10 mouse cellular contexts compared by ENCODE assay signal in genomic region chr10:43247994-43248393, GRCm38 (mm10). TPM values are rescaled to one million over a fixed set of nuclear protein-coding genes. Genes with fewer than 3 reads are reported as not detected.
DNase-seq lines count a peak whose midpoint lies in the region; ATAC-seq and TF ChIP-seq lines count a peak whose summit lies in the region.
"Had no signal": no experiment of that assay in that cellular context is flagged by ENCODE, and none has a peak within 500 bp of the region (broad histone marks: within the 10 kb centered on the region; RNA-seq: fewer than 3 reads in every experiment).

No protein-coding gene starts in this region.

- no peak overlapping the region for H3K9ac ChIP-seq in heart, embryonic 15.5 days
- no peak overlapping the region for H3K9ac ChIP-seq in lung, postnatal 0 days (replicated peaks; ENCODE audit: low read depth)
- H3K9ac ChIP-seq in stomach, embryonic 15.5 days, result no peak overlapping the region
- H3K9ac ChIP-seq in forebrain, embryonic 15.5 days (replicated peaks), result no peak overlapping the region

- no peak for ATAC-seq in heart, embryonic 15.5 days (replicated peaks; ENCODE audit: insufficient number of reproducible peaks, insufficient read depth, low FRiP score, low read depth)
- ATAC-seq in lung, postnatal 0 days, result peak; percentile 38; the same call in 1 of the 2 replicates
- ATAC-seq in stomach, embryonic 15.5 days (ENCODE audit: insufficient read depth, low FRiP score, low read depth), result peak; percentile 18; the same call in 1 of the 2 replicates
- ATAC-seq in granulocyte monocyte progenitor cell, adult 5-6 weeks (replicated peaks; ENCODE audit: poor library complexity, severe bottlenecking), result no peak
- ATAC-seq in forebrain, embryonic 15.5 days (replicated peaks), result no peak

- no peak for TF ChIP-seq CTCF in lung, postnatal 0 days (IDR thresholded peaks at IDR 0.05)

- no peak overlapping the region for H3K4me3 ChIP-seq in heart, embryonic 15.5 days
- H3K4me3 ChIP-seq in lung, postnatal 0 days (ENCODE audit: low read depth, low read length), result no peak overlapping the region
- no peak overlapping the region for H3K4me3 ChIP-seq in stomach, embryonic 15.5 days (replicated peaks)
- no peak overlapping the region for H3K4me3 ChIP-seq in forebrain, embryonic 15.5 days
- H3K4me3 ChIP-seq: myocyte had no signal

- no peak for DNase-seq in heart, postnatal 14 days
- peak; percentile 28 for DNase-seq in lung, postnatal 0 days (ENCODE audit: low spot score)
- no peak for DNase-seq in lung, postnatal 14 days
- peak; percentile 34 to 47 for DNase-seq in cerebellum, postnatal 10 days

- H3K27ac ChIP-seq in heart, embryonic 15.5 days, result peak overlapping the region; percentile 10; the same call in 1 of the 2 replicates
- no peak overlapping the region for H3K27ac ChIP-seq in lung, postnatal 0 days (ENCODE audit: low read length)
- peak overlapping the region; percentile 50; the same call in 1 of the 2 replicates for H3K27ac ChIP-seq in stomach, embryonic 15.5 days
- no peak overlapping the region for H3K27ac ChIP-seq in forebrain, embryonic 15.5 days (replicated peaks)

- peaks cover 21% of the 10 kb centered on the region for H3K4me1 ChIP-seq in heart, embryonic 15.5 days (replicated peaks)
- no peaks in the 10 kb centered on the region for H3K4me1 ChIP-seq in lung, postnatal 0 days (ENCODE audit: insufficient read depth, low read depth, low read length)
- H3K4me1 ChIP-seq in stomach, embryonic 15.5 days, result peaks cover 5% of the 10 kb centered on the region; the same call in 1 of the 2 replicates
- H3K4me1 ChIP-seq in forebrain, embryonic 15.5 days, result peaks cover 19% of the 10 kb centered on the region

- TF ChIP-seq EP300 in lung, postnatal 0 days (IDR thresholded peaks at IDR 0.05), result no peak

- no peaks in the 10 kb centered on the region for H3K27me3 ChIP-seq in heart, embryonic 15.5 days
- no peaks in the 10 kb centered on the region for H3K27me3 ChIP-seq in lung, postnatal 0 days (replicated peaks; ENCODE audit: insufficient read depth, low read length)
- no peaks in the 10 kb centered on the region for H3K27me3 ChIP-seq in stomach, embryonic 15.5 days (replicated peaks)
- H3K27me3 ChIP-seq in forebrain, embryonic 15.5 days, result no peaks in the 10 kb centered on the region
- H3K27me3 ChIP-seq: CH12.LX had no signal

- intact Hi-C loops in heart, postnatal 14 days (cut with DNase I), result no loop called here

- no peaks in the 10 kb centered on the region for H3K9me3 ChIP-seq in heart, embryonic 15.5 days (replicated peaks)
- no peaks in the 10 kb centered on the region for H3K9me3 ChIP-seq in lung, postnatal 0 days (ENCODE audit: low read length)
- H3K9me3 ChIP-seq in stomach, embryonic 15.5 days, result no peaks in the 10 kb centered on the region
- no peaks in the 10 kb centered on the region for H3K9me3 ChIP-seq in forebrain, embryonic 15.5 days

- 34% methylated on average over 5 of the region's 5 CpGs for WGBS in heart, embryonic 15.5 days
- 38% methylated on average over 5 of the region's 5 CpGs for WGBS in lung, postnatal 0 days
- WGBS in stomach, embryonic 15.5 days, result 36% methylated on average over 5 of the region's 5 CpGs
- WGBS in forebrain, embryonic 15.5 days, result 34% methylated on average over 5 of the region's 5 CpGs

- no peaks in the 10 kb centered on the region for H3K36me3 ChIP-seq in heart, embryonic 15.5 days
- no peaks in the 10 kb centered on the region for H3K36me3 ChIP-seq in lung, postnatal 0 days (ENCODE audit: insufficient read depth, low read length)
- H3K36me3 ChIP-seq in stomach, embryonic 15.5 days, result no peaks in the 10 kb centered on the region
- no peaks in the 10 kb centered on the region for H3K36me3 ChIP-seq in forebrain, embryonic 15.5 days

- H3K4me2 ChIP-seq in heart, embryonic 15.5 days, result no peak overlapping the region
- H3K4me2 ChIP-seq in lung, postnatal 0 days (replicated peaks; ENCODE audit: low read depth, low read length), result no peak overlapping the region
- no peak overlapping the region for H3K4me2 ChIP-seq in stomach, embryonic 15.5 days
- H3K4me2 ChIP-seq in forebrain, embryonic 15.5 days (replicated peaks), result no peak overlapping the region

RNA-seq across cellular contexts. Expression of gene Pdss2, which starts 26.7 kb away (rescaled TPM):
- polyA plus RNA-seq in heart, embryonic 15.5 days (2015; fragmentation: Nextera tagmentation; extraction: Ambion mirVana), result 13.2 and 13.3 TPM in 2 replicates
- total RNA-seq in heart, postnatal 14 days (2021), result 10 to 100 TPM; 23.7 to 27.3 TPM
- polyA plus RNA-seq in lung, postnatal 0 days (2015; fragmentation: Nextera tagmentation; extraction: Ambion mirVana), result 4.5 and 5.1 TPM in 2 replicates
- 12.7 and 14.3 TPM in 2 replicates for polyA plus RNA-seq in stomach, embryonic 15.5 days (2015; fragmentation: Nextera tagmentation; extraction: Ambion mirVana)
- 6.9 and 10.1 TPM in 2 replicates for total RNA-seq in granulocyte monocyte progenitor cell, adult 5-6 weeks (2014; fragmentation: Nextera tagmentation)
- 13.3 and 22.9 TPM in 2 replicates for total RNA-seq in granulocyte monocyte progenitor cell, adult 5-6 weeks (2017)
- 15.1 and 16.1 TPM in 2 replicates for polyA plus RNA-seq in forebrain, embryonic 15.5 days (2015; fragmentation: Nextera tagmentation; extraction: Ambion mirVana)

Comparison
In these comparisons a context has a peak if more than half of its experiments do, and no peak if none do; other contexts are left out.
1. DNase-seq: peak in lung, postnatal 0 days (single experiment) and cerebellum, postnatal 10 days (2 of 2); none in heart, postnatal 14 days (0 of 2) and lung, postnatal 14 days (single experiment).
2. ATAC-seq: peak in lung, postnatal 0 days (single experiment) and stomach, embryonic 15.5 days (single experiment); none in heart, embryonic 15.5 days (single experiment), granulocyte monocyte progenitor cell, adult 5-6 weeks (single experiment) and forebrain, embryonic 15.5 days (single experiment).
3. H3K27ac ChIP-seq: peak in heart, embryonic 15.5 days (single experiment) and stomach, embryonic 15.5 days (single experiment); none in lung, postnatal 0 days (single experiment) and forebrain, embryonic 15.5 days (single experiment).